Mouse (Mus musculus) limb, embryonic 10.5 days (tissue): ENCODE results near the gene Arl3. TPM values are rescaled to one million over a fixed set of nuclear protein-coding genes. Genes with fewer than 3 reads are reported as not detected.

ENCODE experiments used
- DNase-seq: peaks from one replicate; pipeline ENCODE4 v3.0.0-alpha.2; 2017; ENCODE audit warnings: low spot score
- H3K27ac ChIP-seq: fragments of 300-500 bp; sonication (generic); 2 replicates; pipeline ENCODE4 v1.5.1; 2016; ENCODE audit warnings: mild to moderate bottlenecking
- H3K27me3 ChIP-seq: fragments of 300-500 bp; sonication (generic); 2 replicates; pipeline ENCODE4 v1.6.1; 2016; ENCODE audit warnings: low read depth, mild to moderate bottlenecking; ENCODE audit not compliant: poor library complexity, severe bottlenecking
- H3K36me3 ChIP-seq: fragments of 300-500 bp; sonication (generic); 2 replicates; pipeline ENCODE4 v1.6.1; 2016; ENCODE audit warnings: mild to moderate bottlenecking, moderate library complexity
- H3K4me1 ChIP-seq: fragments of 300-500 bp; sonication (generic); 2 replicates; pipeline ENCODE4 v1.6.1; 2016
- H3K4me3 ChIP-seq: fragments of 300-500 bp; sonication (generic); 2 replicates; pipeline ENCODE4 v1.5.1; 2016; ENCODE audit warnings: mild to moderate bottlenecking, moderate library complexity
- H3K9me3 ChIP-seq: fragments of 300-500 bp; sonication (generic); replicated peaks from 2 replicates; pipeline ENCODE4 v1.6.1; 2016; ENCODE audit warnings: mild to moderate bottlenecking
- WGBS: fragments of 180-500 bp; shearing (Covaris S2); methylation state at CpG from one replicate; pipeline ENCODE4 v1.1.7; 2016; 5-methylcytosine and 5-hydroxymethylcytosine counted together
- polyA plus RNA-seq: library from polyadenylated mRNA; unstranded; fragments of >200 nt; fragmentation: Nextera tagmentation; extraction: Ambion mirVana; gene quantifications from 2 replicates; pipeline ENCODE4 v1.2.1, GENCODE M21; 2016

The Arl3 gene
- polyA plus RNA-seq, 1 experiment from 2014 or later, result 164 TPM

- H3K9me3 ChIP-seq, result no peaks in the 10 kb centered on the region
- peak overlapping the region; percentile 72 for H3K4me3 ChIP-seq
- H3K27me3 ChIP-seq, result no peaks in the 10 kb centered on the region
- H3K27ac ChIP-seq, result peak overlapping the region; percentile 96
- 5% methylated on average over 3 of the region's 3 CpGs for WGBS
- 0 out of 2 replicates have a peak, but pooled peaks cover under 1% of the 10 kb centered on the region for H3K36me3 ChIP-seq
- DNase-seq, result no peak
- H3K4me1 ChIP-seq, result peaks cover 35% of the 10 kb centered on the region
Observed at GRCm38 (mm10) chr19:46499539-46499835, 73.5 kb downstream of the Arl3 start.

- Histone ChIP-seq H3K27me3 (no peaks in the 10 kb centered on the region), H3K36me3 (no peaks in the 10 kb centered on the region), H3K27ac (no peak overlapping the region), H3K9me3 (no peaks in the 10 kb centered on the region), H3K4me1 (peaks cover 12% of the 10 kb centered on the region), H3K4me3 (no peak overlapping the region)
- WGBS, result 79% methylated on average over 2 of the region's 2 CpGs
- no peak for DNase-seq
Observed at GRCm38 (mm10) chr19:46497230-46497629, 75.8 kb downstream of the Arl3 start.

- Histone ChIP-seq H3K36me3 (no peaks in the 10 kb centered on the region), H3K27me3 (no peaks in the 10 kb centered on the region), H3K27ac (no peak overlapping the region), H3K9me3 (no peaks in the 10 kb centered on the region), H3K4me1 (peaks cover 15% of the 10 kb centered on the region), H3K4me3 (no peak overlapping the region)
- DNase-seq, result no peak
- WGBS, result 85% methylated on average over 8 of the region's 8 CpGs
Observed at GRCm38 (mm10) chr19:46495136-46495535, 77.9 kb downstream of the Arl3 start.

GRCm38 (mm10) chr19:46490634-46491033 lies 82.4 kb downstream of the Arl3 start:
- WGBS, result 7% methylated on average over 2 of the region's 2 CpGs
- DNase-seq, result peak; percentile 55

GRCm38 (mm10) chr19:46489448-46489847 lies 83.5 kb downstream of the Arl3 start:
- DNase-seq, result no peak
- peaks cover 38% of the 10 kb centered on the region for H3K36me3 ChIP-seq
- H3K9me3 ChIP-seq, result no peaks in the 10 kb centered on the region
- peaks cover 22% of the 10 kb centered on the region for H3K4me1 ChIP-seq
- H3K27me3 ChIP-seq, result no peaks in the 10 kb centered on the region
- 94% methylated on average over 1 of the region's 1 CpGs for WGBS
- peak overlapping the region; percentile 25; the same call in 1 of the 2 replicates for H3K27ac ChIP-seq
- no peak overlapping the region for H3K4me3 ChIP-seq

More at GRCm38 (mm10) chr19:46490634-46491033, 82.4 kb downstream of the Arl3 start:
- Histone ChIP-seq H3K9me3 (no peaks in the 10 kb centered on the region), H3K36me3 (peaks cover 26% of the 10 kb centered on the region), H3K27me3 (no peaks in the 10 kb centered on the region), H3K4me3 (no peak overlapping the region), H3K27ac (peak overlapping the region; percentile 61; the same call in 1 of the 2 replicates), H3K4me1 (peaks cover 20% of the 10 kb centered on the region)

- Histone ChIP-seq H3K4me1 (peaks cover 42% of the 10 kb centered on the region), H3K27ac (peak overlapping the region; percentile 27; the same call in 1 of the 2 replicates), H3K36me3 (peaks cover 48% of the 10 kb centered on the region), H3K4me3 (no peak overlapping the region), H3K9me3 (no peaks in the 10 kb centered on the region), H3K27me3 (no peaks in the 10 kb centered on the region)
- WGBS, result 67% methylated on average over 2 of the region's 2 CpGs
- DNase-seq, result no peak
Observed at GRCm38 (mm10) chr19:46486709-46487108, 86.3 kb downstream of the Arl3 start.

GRCm38 (mm10) chr19:46485847-46486246 lies 87.2 kb downstream of the Arl3 start:
- Histone ChIP-seq H3K4me3 (no peak overlapping the region), H3K4me1 (peaks cover 50% of the 10 kb centered on the region), H3K36me3 (peaks cover 52% of the 10 kb centered on the region), H3K27me3 (no peaks in the 10 kb centered on the region), H3K27ac (0 out of 2 replicates have a peak overlapping the region, but pooled peaks have one; percentile 16), H3K9me3 (no peaks in the 10 kb centered on the region)
- DNase-seq, result no peak
- WGBS, result 71% methylated on average over 9 of the region's 9 CpGs

- Histone ChIP-seq H3K4me3 (no peak overlapping the region), H3K9me3 (no peaks in the 10 kb centered on the region), H3K27ac (no peak overlapping the region), H3K36me3 (peaks cover 65% of the 10 kb centered on the region), H3K4me1 (peaks cover 53% of the 10 kb centered on the region), H3K27me3 (no peaks in the 10 kb centered on the region)
- 79% methylated on average over 5 of the region's 5 CpGs for WGBS
- DNase-seq, result no peak
Observed at GRCm38 (mm10) chr19:46484518-46484917, 88.5 kb downstream of the Arl3 start.

GRCm38 (mm10) chr19:46483701-46484328 lies 89.2 kb downstream of the Arl3 start:
- DNase-seq, result no peak
- H3K9me3 ChIP-seq, result no peaks in the 10 kb centered on the region
- H3K4me1 ChIP-seq, result peaks cover 60% of the 10 kb centered on the region
- 90% methylated on average over 15 of the region's 15 CpGs for WGBS
- H3K27ac ChIP-seq, result no peak overlapping the region
- no peak overlapping the region for H3K4me3 ChIP-seq
- H3K36me3 ChIP-seq, result peaks cover 72% of the 10 kb centered on the region
- H3K27me3 ChIP-seq, result no peaks in the 10 kb centered on the region

- Histone ChIP-seq H3K27ac (0 out of 2 replicates have a peak overlapping the region, but pooled peaks have one; percentile 7), H3K36me3 (peaks cover 77% of the 10 kb centered on the region), H3K4me3 (no peak overlapping the region), H3K4me1 (peaks cover 68% of the 10 kb centered on the region), H3K9me3 (no peaks in the 10 kb centered on the region), H3K27me3 (no peaks in the 10 kb centered on the region)
- 60% methylated on average over 17 of the region's 17 CpGs for WGBS
- DNase-seq, result no peak
Observed at GRCm38 (mm10) chr19:46482896-46483516, 90.0 kb downstream of the Arl3 start.

- peaks cover 74% of the 10 kb centered on the region for H3K4me1 ChIP-seq
- 35% methylated on average over 4 of the region's 4 CpGs for WGBS
- no peaks in the 10 kb centered on the region for H3K27me3 ChIP-seq
- DNase-seq, result no peak
- H3K27ac ChIP-seq, result no peak overlapping the region
- peaks cover 78% of the 10 kb centered on the region for H3K36me3 ChIP-seq
- H3K4me3 ChIP-seq, result no peak overlapping the region
- no peaks in the 10 kb centered on the region for H3K9me3 ChIP-seq
Observed at GRCm38 (mm10) chr19:46481756-46482155, 91.2 kb downstream of the Arl3 start.

GRCm38 (mm10) chr19:46481352-46481751 lies 91.6 kb downstream of the Arl3 start:
- no peak overlapping the region for H3K4me3 ChIP-seq
- H3K9me3 ChIP-seq, result no peaks in the 10 kb centered on the region
- H3K27ac ChIP-seq, result no peak overlapping the region
- no peak for DNase-seq
- H3K4me1 ChIP-seq, result peaks cover 77% of the 10 kb centered on the region
- 42% methylated on average over 3 of the region's 3 CpGs for WGBS
- H3K27me3 ChIP-seq, result no peaks in the 10 kb centered on the region
- H3K36me3 ChIP-seq, result peaks cover 73% of the 10 kb centered on the region
